Comparison of ENCODE assay signal across 12 mouse cellular contexts in the genomic region with DNA sequence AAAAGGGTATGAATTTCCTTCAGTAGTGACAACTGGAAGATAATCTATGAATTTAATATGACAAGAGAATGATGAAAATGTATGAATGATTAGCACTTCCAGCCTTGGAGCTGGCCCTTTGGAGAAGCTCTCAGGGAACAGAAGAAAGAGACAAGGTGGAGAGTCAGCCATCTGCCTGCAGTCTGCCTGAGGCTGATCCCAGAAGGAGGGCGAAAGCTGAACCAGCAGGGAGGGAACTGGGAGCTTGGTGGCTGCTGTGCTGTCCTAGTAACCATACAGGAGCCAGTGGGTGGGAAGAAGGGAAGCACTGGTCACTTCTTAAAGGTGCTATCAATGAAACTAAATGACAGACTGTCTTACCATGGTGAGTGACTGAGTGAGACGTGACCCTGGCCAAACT.
DNase-seq lines count a peak whose midpoint lies in the region; ATAC-seq and TF ChIP-seq lines count a peak whose summit lies in the region.
"Had no signal": no experiment of that assay in that cellular context is flagged by ENCODE, and none has a peak within 500 bp of the region (broad histone marks: within the 10 kb centered on the region; RNA-seq: fewer than 3 reads in every experiment).

No protein-coding gene starts in this region.

- no peaks in the 10 kb centered on the region; the same call in 1 of the 2 replicates for H3K36me3 ChIP-seq in midbrain, embryonic 11.5 days (ENCODE audit: control insufficient read depth, insufficient read depth, low read length)
- H3K36me3 ChIP-seq in midbrain, postnatal 0 days (ENCODE audit: insufficient read depth, low read length), result no peaks in the 10 kb centered on the region
- peaks cover 21% of the 10 kb centered on the region for H3K36me3 ChIP-seq in forebrain, embryonic 14.5 days (ENCODE audit: control insufficient read depth, insufficient read depth, low read length)
- H3K36me3 ChIP-seq in myocyte (ENCODE audit: control insufficient read depth, insufficient read depth), result no peaks in the 10 kb centered on the region

- no peak overlapping the region for H3K4me3 ChIP-seq in midbrain, embryonic 11.5 days (ENCODE audit: low read depth, low read length)
- H3K4me3 ChIP-seq in midbrain, postnatal 0 days (ENCODE audit: low read depth, low read length), result no peak overlapping the region
- H3K4me3 ChIP-seq in forebrain, embryonic 14.5 days (ENCODE audit: low read depth, low read length), result no peak overlapping the region
- H3K4me3 ChIP-seq in myocyte, result no peak overlapping the region

- DNase-seq in gastrocnemius, postnatal 25 days, result peak; percentile 27
- no peak for DNase-seq in gastrocnemius, postnatal 10 days
- DNase-seq in midbrain, embryonic 11.5 days (ENCODE audit: low spot score, missing footprints), result no peak
- DNase-seq in midbrain, postnatal 0 days (ENCODE audit: low spot score), result no peak
- no peak for DNase-seq in forebrain, embryonic 14.5 days (ENCODE audit: low spot score)
- DNase-seq in kidney, postnatal 4 days, result no peak
- DNase-seq in adrenal gland, adult (ENCODE audit: inconsistent age in 2 of 2, low spot score in 1 of 2), result no peak
- DNase-seq: gastrocnemius, postnatal 14 days; liver had no signal

- H3K27me3 ChIP-seq in midbrain, embryonic 11.5 days (ENCODE audit: control insufficient read depth, insufficient read depth, low read length), result no peaks in the 10 kb centered on the region
- no peaks in the 10 kb centered on the region for H3K27me3 ChIP-seq in midbrain, postnatal 0 days (ENCODE audit: insufficient read depth, low read length)
- H3K27me3 ChIP-seq in forebrain, embryonic 14.5 days (replicated peaks; ENCODE audit: control insufficient read depth, insufficient read depth, low read length), result no peaks in the 10 kb centered on the region
- no peaks in the 10 kb centered on the region for H3K27me3 ChIP-seq in myocyte (ENCODE audit: control insufficient read depth, insufficient read depth, insufficient read length)

- WGBS in midbrain, embryonic 11.5 days, result 79% methylated on average over 2 of the region's 2 CpGs
- 68% methylated on average over 2 of the region's 2 CpGs for WGBS in midbrain, postnatal 0 days
- 69% methylated on average over 2 of the region's 2 CpGs for WGBS in forebrain, embryonic 14.5 days

- TF ChIP-seq POLR2A in myocyte (IDR thresholded peaks at IDR 0.05; ENCODE audit: insufficient read length, low read depth), result no peak

- no peak overlapping the region for H3K4me2 ChIP-seq in midbrain, embryonic 11.5 days
- no peak overlapping the region for H3K4me2 ChIP-seq in midbrain, postnatal 0 days (ENCODE audit: low read depth, low read length, poor library complexity, severe bottlenecking)
- no peak overlapping the region for H3K4me2 ChIP-seq in forebrain, embryonic 14.5 days (ENCODE audit: low read length)
- peak overlapping the region; percentile 21 for H3K4me2 ChIP-seq in myocyte (ENCODE audit: low read depth)

- 0 out of 2 replicates have a peak, but pooled peaks have one; percentile 24 for ATAC-seq in midbrain, embryonic 11.5 days (ENCODE audit: low FRiP score)
- ATAC-seq in midbrain, postnatal 0 days (ENCODE audit: low FRiP score), result no peak
- ATAC-seq in forebrain, embryonic 14.5 days, result peak; percentile 50; the same call in 1 of the 2 replicates
- ATAC-seq: intestine, postnatal 0 days; lung, postnatal 0 days had no signal

- TF ChIP-seq CTCF in midbrain, postnatal 0 days (IDR thresholded peaks at IDR 0.05), result no peak

- H3K4me1 ChIP-seq in midbrain, embryonic 11.5 days (ENCODE audit: control insufficient read depth, insufficient read depth, low read length), result peaks cover 5% of the 10 kb centered on the region
- no peaks in the 10 kb centered on the region for H3K4me1 ChIP-seq in midbrain, postnatal 0 days (ENCODE audit: insufficient read depth, low read length)
- peaks cover 26% of the 10 kb centered on the region for H3K4me1 ChIP-seq in forebrain, embryonic 14.5 days (ENCODE audit: control insufficient read depth, insufficient read depth, low read length)

- H3K9me3 ChIP-seq in midbrain, embryonic 11.5 days (ENCODE audit: control insufficient read depth, low read length), result no peaks in the 10 kb centered on the region
- H3K9me3 ChIP-seq in midbrain, postnatal 0 days (ENCODE audit: low read length), result no peaks in the 10 kb centered on the region
- no peaks in the 10 kb centered on the region for H3K9me3 ChIP-seq in forebrain, embryonic 14.5 days (replicated peaks; ENCODE audit: control insufficient read depth, low read length)

- no peak overlapping the region for H3K9ac ChIP-seq in midbrain, embryonic 11.5 days (ENCODE audit: low read length)
- no peak overlapping the region for H3K9ac ChIP-seq in midbrain, postnatal 0 days (replicated peaks; ENCODE audit: low read length, poor library complexity, severe bottlenecking)
- H3K9ac ChIP-seq in forebrain, embryonic 14.5 days (ENCODE audit: low read length), result no peak overlapping the region

- H3K79me2 ChIP-seq in myocyte (ENCODE audit: control insufficient read depth, insufficient read depth), result no peaks in the 10 kb centered on the region

- no peak overlapping the region for H3ac ChIP-seq in myocyte (ENCODE audit: control insufficient read depth, insufficient read length)

- H3K27ac ChIP-seq in midbrain, embryonic 11.5 days (ENCODE audit: low read depth, low read length), result no peak overlapping the region
- no peak overlapping the region for H3K27ac ChIP-seq in midbrain, postnatal 0 days (ENCODE audit: low read depth, low read length)
- H3K27ac ChIP-seq in forebrain, embryonic 14.5 days (ENCODE audit: low read depth, low read length), result peak overlapping the region; percentile 2; the same call in 1 of the 2 replicates

TF ChIP-seq in myocyte, 11 proteins besides CTCF, POLR2A, EP300 and RAD21:
- TF ChIP-seq MYOG (IDR thresholded peaks at IDR 0.05; ENCODE audit: control insufficient read depth in 1 of 3, insufficient read depth in 1 of 3, insufficient read length in 2 of 3, low read depth in 2 of 3), result no peak
- TF ChIP-seq TCF3 (IDR thresholded peaks at IDR 0.05; ENCODE audit: insufficient read length, low read depth), result no peak
- no peak for TF ChIP-seq SRF (IDR thresholded peaks at IDR 0.05; ENCODE audit: control insufficient read depth, insufficient read length, low read depth)
- TF ChIP-seq REST (IDR thresholded peaks at IDR 0.05; ENCODE audit: insufficient read depth, insufficient read length), result no peak
- no peak for TF ChIP-seq CEBPB (IDR thresholded peaks at IDR 0.05; ENCODE audit: insufficient read depth, poor library complexity, severe bottlenecking)
- no peak for TF ChIP-seq MAX (IDR thresholded peaks at IDR 0.05; ENCODE audit: low read depth)
- no peak for TF ChIP-seq POLR2AphosphoS2 (IDR thresholded peaks at IDR 0.05; ENCODE audit: insufficient read length, low read depth)
- TF ChIP-seq TCF12 (IDR thresholded peaks at IDR 0.05; ENCODE audit: insufficient read depth, poor library complexity, severe bottlenecking), result no peak
- no peak for TF ChIP-seq MYOD1 (IDR thresholded peaks at IDR 0.05; ENCODE audit: control insufficient read depth in 1 of 3, insufficient read length in 2 of 3, low read depth in 2 of 3)
TF ChIP-seq in myocyte: peak in this region for 0.
